Mouse (Mus musculus): ENCODE measurements around the gene Atl2.

Gene Atl2

GRCm38 (mm10) chr17:79895911-79896423 lies at the start of gene Atl2:
Gene Atl2 (minus strand): TSS chr17:79896123.
- DNase-seq (ENCODE audit: low spot score): peak; percentile 97

GRCm38 (mm10) chr17:79944851-79945250 lies 48.9 kb upstream of the Atl2 start:
- DNase-seq (ENCODE audit: low spot score): peak; percentile 51

- no peak for DNase-seq (ENCODE audit: low spot score)
Measured at GRCm38 (mm10) chr17:79942418-79942817, 46.5 kb upstream of the Atl2 start.

GRCm38 (mm10) chr17:79939133-79939532 lies 43.2 kb upstream of the Atl2 start:
- no peak for DNase-seq (ENCODE audit: low spot score)

GRCm38 (mm10) chr17:79937921-79938601 lies 42.1 kb upstream of the Atl2 start:
- peak; percentile 86 for DNase-seq (ENCODE audit: low spot score)

GRCm38 (mm10) chr17:79934370-79934769 lies 38.4 kb upstream of the Atl2 start:
- no peak for DNase-seq (ENCODE audit: low spot score)

- no peak for DNase-seq (ENCODE audit: low spot score)
Measured at GRCm38 (mm10) chr17:79932676-79933278, 36.9 kb upstream of the Atl2 start.

- DNase-seq (ENCODE audit: low spot score): no peak
Measured at GRCm38 (mm10) chr17:79927110-79927509, 31.2 kb upstream of the Atl2 start.

GRCm38 (mm10) chr17:79926486-79926885 lies 30.6 kb upstream of the Atl2 start:
- DNase-seq (ENCODE audit: low spot score): no peak

GRCm38 (mm10) chr17:79925865-79926421 lies 30.0 kb upstream of the Atl2 start:
- no peak for DNase-seq (ENCODE audit: low spot score)

GRCm38 (mm10) chr17:79920355-79920754 lies 24.4 kb upstream of the Atl2 start:
- no peak for DNase-seq (ENCODE audit: low spot score)

GRCm38 (mm10) chr17:79919566-79920350 lies 23.8 kb upstream of the Atl2 start:
- no peak for DNase-seq (ENCODE audit: low spot score)

- DNase-seq (ENCODE audit: low spot score): no peak
Measured at GRCm38 (mm10) chr17:79918484-79919004, 22.6 kb upstream of the Atl2 start.

- DNase-seq (ENCODE audit: low spot score): no peak
Measured at GRCm38 (mm10) chr17:79916996-79917395, 21.1 kb upstream of the Atl2 start.

GRCm38 (mm10) chr17:79912174-79912573 lies 16.3 kb upstream of the Atl2 start:
- DNase-seq (ENCODE audit: low spot score): no peak

GRCm38 (mm10) chr17:79911718-79912117 lies 15.8 kb upstream of the Atl2 start:
- DNase-seq (ENCODE audit: low spot score): no peak

GRCm38 (mm10) chr17:79909571-79909970 lies 13.6 kb upstream of the Atl2 start:
- DNase-seq (ENCODE audit: low spot score): no peak

- no peak for DNase-seq (ENCODE audit: low spot score)
Measured at GRCm38 (mm10) chr17:79907698-79908097, 11.8 kb upstream of the Atl2 start.

GRCm38 (mm10) chr17:79906791-79907494 lies 11.0 kb upstream of the Atl2 start:
- DNase-seq (ENCODE audit: low spot score): no peak

- DNase-seq (ENCODE audit: low spot score): no peak
Measured at GRCm38 (mm10) chr17:79904593-79904992, 8.7 kb upstream of the Atl2 start.

GRCm38 (mm10) chr17:79901207-79901606 lies 5.3 kb upstream of the Atl2 start:
- no peak for DNase-seq (ENCODE audit: low spot score)

All from MN1 (cell line).